Mouse (Mus musculus) layer of hippocampus, adult 9-10 months (tissue): ENCODE measurements at regions not wholly inside any gene's neighbourhood (a gene's known extent, or its start where the extent isn't known, plus 50 kb on each side); places are given as distances from the start of the nearest gene placed in this dataset.
A peak's percentile ranks its signal among the peaks of the same experiment; 100 is the strongest.

Experiments
- DNase-seq: peaks from one replicate; pipeline ENCODE4 v3.0.0; 2022; ENCODE audit warnings: low spot score

GRCm38 (mm10) chr15:45266620-45267263 lies 5132.6 kb downstream of the 9330182O14Rik start:
- DNase-seq = no peak

GRCm38 (mm10) chr15:45273677-45274076 lies 5139.5 kb downstream of the 9330182O14Rik start:
- peak; percentile 3 for DNase-seq

- DNase-seq = no peak
Measured at GRCm38 (mm10) chr15:45321628-45322027, 5187.5 kb downstream of the 9330182O14Rik start.

DNA sequence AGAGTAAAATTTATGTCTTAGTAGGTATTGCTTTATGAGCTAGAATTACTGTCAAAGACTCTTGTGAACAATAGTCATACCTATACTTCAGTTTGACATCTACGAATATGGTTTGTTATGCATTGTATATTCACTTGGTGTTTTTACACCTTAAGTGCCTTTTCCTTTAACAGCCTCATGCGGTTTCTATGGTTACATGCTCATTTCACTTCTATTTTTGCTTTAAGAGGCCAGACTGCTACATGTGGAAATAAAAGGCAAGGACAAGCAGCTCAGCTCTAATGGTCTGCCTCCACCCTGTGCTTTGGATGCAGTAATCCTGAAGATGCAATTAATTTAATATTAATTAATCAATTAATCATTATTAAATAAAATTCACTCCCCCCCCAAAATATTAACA lies 5216.3 kb downstream of the 9330182O14Rik start:
- DNase-seq = peak; percentile 1
